Comparison of ENCODE assay signal across 10 mouse cellular contexts in genomic region chr11:85615421-85615820, GRCm38 (mm10).
DNase-seq lines count a peak whose midpoint lies in the region; ATAC-seq lines count a peak whose summit lies in the region.
"Had no signal": no experiment of that assay in that cellular context is flagged by ENCODE, and none has a peak within 500 bp of the region (broad histone marks: within the 10 kb centered on the region; RNA-seq: fewer than 3 reads in every experiment).

No protein-coding gene starts in this region.

- H3K4me2 ChIP-seq in embryonic facial prominence, embryonic 14.5 days (ENCODE audit: low read depth, low read length), result no peak overlapping the region
- no peak overlapping the region for H3K4me2 ChIP-seq in hindbrain, embryonic 14.5 days (replicated peaks)

- intact Hi-C loops in heart, postnatal 14 days (cut with DNase I), result loop anchor here (2.0 to 5.0 kb wide), 2 partner anchors 93 to 212 kb away; no protein-coding TSS in a partner anchor
- intact Hi-C loops in left cerebral cortex, postnatal 36 days (cut with DNase I), result no loop called here

- peaks cover 33% of the 10 kb centered on the region for H3K4me1 ChIP-seq in embryonic facial prominence, embryonic 14.5 days (ENCODE audit: control insufficient read depth, insufficient read depth, low read length)
- H3K4me1 ChIP-seq in hindbrain, embryonic 14.5 days (replicated peaks; ENCODE audit: control insufficient read depth, insufficient read depth, low read length), result peaks cover 5% of the 10 kb centered on the region; the same call in 1 of the 2 replicates

- DNase-seq in adrenal gland, adult 8-10 months, result peak; percentile 55
- DNase-seq in embryonic facial prominence, embryonic 14.5 days (ENCODE audit: low spot score), result no peak
- peak; percentile 60 to 65 for DNase-seq in heart, postnatal 14 days
- DNase-seq in kidney, postnatal 36 days, result peak; percentile 64 to 85
- no peak for DNase-seq in left cerebral cortex, postnatal 36 days (ENCODE audit: low spot score in 2 of 2)
- no peak for DNase-seq in layer of hippocampus, postnatal 25 days (ENCODE audit: extremely low spot score in 1 of 2, low spot score in 1 of 2)
- DNase-seq in spleen, postnatal 36 days (ENCODE audit: low spot score in 2 of 2), result no peak
- DNase-seq in hindbrain, embryonic 14.5 days (ENCODE audit: low spot score), result no peak
- DNase-seq: spleen, adult 18-20 months; thymus, postnatal 36 days had no signal

- no peaks in the 10 kb centered on the region for H3K36me3 ChIP-seq in embryonic facial prominence, embryonic 14.5 days (ENCODE audit: control insufficient read depth, insufficient read depth, low read length)
- no peaks in the 10 kb centered on the region for H3K36me3 ChIP-seq in hindbrain, embryonic 14.5 days (replicated peaks; ENCODE audit: control insufficient read depth, insufficient read depth)

- H3K27me3 ChIP-seq in embryonic facial prominence, embryonic 14.5 days (replicated peaks; ENCODE audit: control insufficient read depth, insufficient read depth, low read length), result no peaks in the 10 kb centered on the region; the same call in 1 of the 2 replicates
- H3K27me3 ChIP-seq in hindbrain, embryonic 14.5 days (ENCODE audit: control insufficient read depth, insufficient read depth, low read length), result no peaks in the 10 kb centered on the region

- H3K27ac ChIP-seq in embryonic facial prominence, embryonic 14.5 days (replicated peaks; ENCODE audit: low read depth, low read length), result no peak overlapping the region
- H3K27ac ChIP-seq in hindbrain, embryonic 14.5 days, result no peak overlapping the region

- 22% methylated on average over 7 of the region's 7 CpGs for WGBS in embryonic facial prominence, embryonic 14.5 days
- 79% methylated on average over 7 of the region's 7 CpGs for WGBS in hindbrain, embryonic 14.5 days

- H3K9me3 ChIP-seq in embryonic facial prominence, embryonic 14.5 days (ENCODE audit: control insufficient read depth, low read length), result no peaks in the 10 kb centered on the region
- H3K9me3 ChIP-seq in hindbrain, embryonic 14.5 days (ENCODE audit: control insufficient read depth, low read length), result no peaks in the 10 kb centered on the region

- H3K9ac ChIP-seq in embryonic facial prominence, embryonic 14.5 days (ENCODE audit: low read depth, low read length), result no peak overlapping the region
- H3K9ac ChIP-seq in hindbrain, embryonic 14.5 days, result no peak overlapping the region

- ATAC-seq in embryonic facial prominence, embryonic 14.5 days (ENCODE audit: low read depth), result peak; percentile 41; the same call in 1 of the 2 replicates
- no peak for ATAC-seq in hindbrain, embryonic 14.5 days (ENCODE audit: low FRiP score)

- H3K4me3 ChIP-seq in embryonic facial prominence, embryonic 14.5 days (ENCODE audit: low read depth, low read length), result no peak overlapping the region
- no peak overlapping the region for H3K4me3 ChIP-seq in hindbrain, embryonic 14.5 days (replicated peaks; ENCODE audit: low read length)

Comparison
In these comparisons a context has a peak if more than half of its experiments do, and no peak if none do; other contexts are left out.
1. DNase-seq: peak in adrenal gland, adult 8-10 months (single experiment), heart, postnatal 14 days (2 of 2) and kidney, postnatal 36 days (2 of 2); none in embryonic facial prominence, embryonic 14.5 days (single experiment), left cerebral cortex, postnatal 36 days (0 of 2), layer of hippocampus, postnatal 25 days (0 of 2), spleen, postnatal 36 days (0 of 2) and hindbrain, embryonic 14.5 days (single experiment).